ENCODE assay signal across 8 mouse cellular contexts in genomic region chr7:78882469-78882837, GRCm38 (mm10). TPM values are rescaled to one million over a fixed set of nuclear protein-coding genes. Genes with fewer than 3 reads are reported as not detected.
DNase-seq lines count a peak whose midpoint lies in the region; ATAC-seq and TF ChIP-seq lines count a peak whose summit lies in the region.

No protein-coding gene starts in this region.

- peaks cover 8% of the 10 kb centered on the region for H3K4me1 ChIP-seq in heart, embryonic 13.5 days
- H3K4me1 ChIP-seq in G1E (ENCODE audit: insufficient read depth, low read depth, low read length), result peaks cover 5% of the 10 kb centered on the region
- peaks cover 14% of the 10 kb centered on the region for H3K4me1 ChIP-seq in embryonic facial prominence, embryonic 15.5 days

- no peak overlapping the region for H3K9ac ChIP-seq in heart, embryonic 13.5 days
- H3K9ac ChIP-seq in embryonic facial prominence, embryonic 15.5 days, result no peak overlapping the region

- DNase-seq in heart, adult 8-10 months (ENCODE audit: low spot score), result no peak
- DNase-seq in G1E (ENCODE audit: low spot score), result no peak
- DNase-seq in layer of hippocampus, postnatal 25 days (ENCODE audit: extremely low spot score in 1 of 2, low spot score in 1 of 2), result peak; percentile 42 to 67
- peak; percentile 89 for DNase-seq in retina, embryonic 14.5 days (ENCODE audit: low spot score)
- no peak for DNase-seq in thymus, postnatal 4 days

- no peaks in the 10 kb centered on the region for H3K9me3 ChIP-seq in heart, embryonic 13.5 days
- no peaks in the 10 kb centered on the region for H3K9me3 ChIP-seq in G1E (replicated peaks)
- H3K9me3 ChIP-seq in embryonic facial prominence, embryonic 15.5 days (replicated peaks), result no peaks in the 10 kb centered on the region

- ATAC-seq in heart, embryonic 13.5 days (ENCODE audit: extremely low read depth, insufficient number of reproducible peaks, low FRiP score, low TSS enrichment), result no peak
- ATAC-seq in G1E (ENCODE audit: extremely low read depth, insufficient number of reproducible peaks, low FRiP score, poor library complexity, severe bottlenecking), result no peak
- ATAC-seq in embryonic facial prominence, embryonic 15.5 days (ENCODE audit: insufficient number of reproducible peaks, low FRiP score, low TSS enrichment, low read depth), result no peak
- no peak; the same call in 1 of the 2 replicates for ATAC-seq in megakaryocyte progenitor cell, adult 5-6 weeks (replicated peaks; ENCODE audit: poor library complexity)

- H3K27me3 ChIP-seq in heart, embryonic 13.5 days (replicated peaks), result peaks cover 90% of the 10 kb centered on the region
- H3K27me3 ChIP-seq in G1E (ENCODE audit: insufficient read depth, low read length), result peaks cover 71% of the 10 kb centered on the region
- peaks cover 51% of the 10 kb centered on the region for H3K27me3 ChIP-seq in embryonic facial prominence, embryonic 15.5 days

- H3K4me2 ChIP-seq in heart, embryonic 13.5 days, result peak overlapping the region; percentile 59
- peak overlapping the region; percentile 48 for H3K4me2 ChIP-seq in embryonic facial prominence, embryonic 15.5 days (replicated peaks)

- peak overlapping the region; percentile 32 for H3K4me3 ChIP-seq in heart, embryonic 13.5 days
- H3K4me3 ChIP-seq in G1E (ENCODE audit: low read depth, low read length), result peak overlapping the region; percentile 33; the same call in 1 of the 2 replicates
- H3K4me3 ChIP-seq in embryonic facial prominence, embryonic 15.5 days (replicated peaks), result peak overlapping the region; percentile 30

- no peaks in the 10 kb centered on the region for H3K36me3 ChIP-seq in heart, embryonic 13.5 days
- no peaks in the 10 kb centered on the region for H3K36me3 ChIP-seq in G1E (replicated peaks)
- no peaks in the 10 kb centered on the region for H3K36me3 ChIP-seq in embryonic facial prominence, embryonic 15.5 days

- WGBS in heart, embryonic 13.5 days, result 4% methylated on average over 23 of the region's 23 CpGs
- WGBS in embryonic facial prominence, embryonic 15.5 days, result 3% methylated on average over 23 of the region's 23 CpGs

- TF ChIP-seq CTCF in G1E (IDR thresholded peaks at IDR 0.05; ENCODE audit: low read depth, low read length), result no peak

- H3K27ac ChIP-seq in heart, embryonic 13.5 days (replicated peaks), result no peak overlapping the region
- no peak overlapping the region for H3K27ac ChIP-seq in embryonic facial prominence, embryonic 15.5 days (replicated peaks)

RNA-seq across cellular contexts. Expression of gene Aen, which starts 13.2 kb away (rescaled TPM):
- 29.5 and 34.9 TPM in 2 replicates for polyA plus RNA-seq in heart, embryonic 13.5 days (2015; fragmentation: Nextera tagmentation; extraction: Ambion mirVana)
- total RNA-seq in heart, adult 8-10 months (2022), result 10 to 100 TPM; 32.7 to 39.3 (median 35.5) TPM
- total RNA-seq in G1E (2014; fragmentation: Nextera tagmentation) (15.3 and 18.7 TPM in 2 replicates), G1E (2017) (38.7 and 43.5 TPM in 2 replicates)
- polyA plus RNA-seq in G1E (2012), result 81.9 and 116 TPM in 2 replicates
- polyA plus RNA-seq in embryonic facial prominence, embryonic 15.5 days (2015; fragmentation: Nextera tagmentation; extraction: Ambion mirVana), result 36.6 and 37.4 TPM in 2 replicates
- 10 to 100 TPM; 21.5 to 23.1 TPM for total RNA-seq in layer of hippocampus, postnatal 25 days (2021)
- total RNA-seq in megakaryocyte progenitor cell, adult 5-6 weeks (2015), result 14.8 and 15.1 TPM in 2 replicates
- 39.7 and 46.6 TPM in 2 replicates for total RNA-seq in megakaryocyte progenitor cell, adult 5-6 weeks (2017)

RNA-seq across cellular contexts. Expression of gene Isg20, which starts 30.8 kb away (rescaled TPM):
- polyA plus RNA-seq in heart, embryonic 13.5 days (2015; fragmentation: Nextera tagmentation; extraction: Ambion mirVana), result 0.91 and 1.6 TPM in 2 replicates
- total RNA-seq in heart, adult 8-10 months (2022), result 1 to 10 TPM; 1.8 to 7.5 (median 5.4) TPM
- 1.9 and 42.7 TPM in 2 replicates for total RNA-seq in G1E (2014; fragmentation: Nextera tagmentation)
- total RNA-seq in G1E (2017), result 1.1 and 2.1 TPM in 2 replicates
- polyA plus RNA-seq in G1E (2012), result 0.59 and 0.70 TPM in 2 replicates
- 6.1 and 6.5 TPM in 2 replicates for polyA plus RNA-seq in embryonic facial prominence, embryonic 15.5 days (2015; fragmentation: Nextera tagmentation; extraction: Ambion mirVana)
- 1 to 10 TPM; 1.1 to 1.2 TPM for total RNA-seq in layer of hippocampus, postnatal 25 days (2021)
- total RNA-seq in megakaryocyte progenitor cell, adult 5-6 weeks (2015), result 25.3 and 35.0 TPM in 2 replicates
- total RNA-seq in megakaryocyte progenitor cell, adult 5-6 weeks (2017), result 7.7 and 8.0 TPM in 2 replicates

RNA-seq across cellular contexts. Expression of gene Det1, which starts 35.4 kb away (rescaled TPM):
- 10.4 and 11.4 TPM in 2 replicates for polyA plus RNA-seq in heart, embryonic 13.5 days (2015; fragmentation: Nextera tagmentation; extraction: Ambion mirVana)
- 10 to 100 TPM; 13.5 to 16.7 (median 15.1) TPM for total RNA-seq in heart, adult 8-10 months (2022)
- total RNA-seq in G1E (2014; fragmentation: Nextera tagmentation) (35.5 and 42.5 TPM in 2 replicates), G1E (2017) (17.9 and 18.2 TPM in 2 replicates)
- 5.5 and 8.8 TPM in 2 replicates for polyA plus RNA-seq in G1E (2012)
- polyA plus RNA-seq in embryonic facial prominence, embryonic 15.5 days (2015; fragmentation: Nextera tagmentation; extraction: Ambion mirVana), result 16.5 and 18.1 TPM in 2 replicates
- total RNA-seq in layer of hippocampus, postnatal 25 days (2021), result 1 to 10 TPM; 6.0 to 6.3 TPM
- total RNA-seq in megakaryocyte progenitor cell, adult 5-6 weeks (2015), result 16.1 and 19.3 TPM in 2 replicates
- total RNA-seq in megakaryocyte progenitor cell, adult 5-6 weeks (2017), result 14.0 and 15.5 TPM in 2 replicates

Comparison
In these comparisons a context has a peak if more than half of its experiments do, and no peak if none do; other contexts are left out.
1. DNase-seq: peak in layer of hippocampus, postnatal 25 days (2 of 2) and retina, embryonic 14.5 days (single experiment); none in heart, adult 8-10 months (single experiment), G1E (single experiment) and thymus, postnatal 4 days (single experiment).
2. Peak in every context shown above with its lines, with median percentiles within 50 percentile points of each other: H3K4me3 ChIP-seq.